Mouse (Mus musculus): ENCODE data around the gene Ttll4.

GRCm38 (mm10) chr1:74695836-74696235 is 34.3 kb downstream of the Ttll4 start:
- TF ChIP-seq POLR2AphosphoS2 (IDR thresholded peaks at IDR 0.05; ENCODE audit: insufficient read length, low read depth): no peak
- no peak for TF ChIP-seq POLR2A (IDR thresholded peaks at IDR 0.05; ENCODE audit: insufficient read length, low read depth)
- TF ChIP-seq SRF (IDR thresholded peaks at IDR 0.05; ENCODE audit: control insufficient read depth, insufficient read length, low read depth): no peak
- no peak for TF ChIP-seq CEBPB (IDR thresholded peaks at IDR 0.05; ENCODE audit: insufficient read depth, poor library complexity, severe bottlenecking)
- no peak for TF ChIP-seq E2F4 (IDR thresholded peaks at IDR 0.05; ENCODE audit: insufficient read depth)
- TF ChIP-seq MAX (IDR thresholded peaks at IDR 0.05; ENCODE audit: low read depth): no peak
- no peak for TF ChIP-seq TCF12 (IDR thresholded peaks at IDR 0.05; ENCODE audit: insufficient read depth, poor library complexity, severe bottlenecking)
- no peak for TF ChIP-seq USF1 (IDR thresholded peaks at IDR 0.05; ENCODE audit: low read depth)
